ENCODE assay signal across 8 mouse cellular contexts in genomic region chr6:124414927-124415325, GRCm38 (mm10). TPM values are rescaled to one million over a fixed set of nuclear protein-coding genes. Genes with fewer than 3 reads are reported as not detected.
DNase-seq lines count a peak whose midpoint lies in the region; ATAC-seq and TF ChIP-seq lines count a peak whose summit lies in the region.

Gene Pex5, minus strand, starts transcription at chr6:124415067.

- peaks cover 2% of the 10 kb centered on the region; the same call in 1 of the 2 replicates for H3K4me1 ChIP-seq in cortical plate, adult 2 months (ENCODE audit: control insufficient read depth, insufficient read depth, low read length)

- peak; percentile 96 for DNase-seq in gastrocnemius, postnatal 10 days
- DNase-seq in induced T-regulatory cell, adult 2 months (ENCODE audit: low read depth) = peak; percentile 97
- DNase-seq in left cerebral cortex, adult 9 months (ENCODE audit: low spot score in 2 of 2) = peak; percentile 87 to 96
- DNase-seq in right cerebral cortex, postnatal 14 days = peak; percentile 95
- DNase-seq in urinary bladder, postnatal 36 days (ENCODE audit: low spot score in 2 of 2) = peak; percentile 94 to 95

- H3K27ac ChIP-seq in cortical plate, adult 2 months (ENCODE audit: insufficient read depth, low read length) = peak within 1 kb of the TSS; percentile 89

- peak within 1 kb of the TSS; percentile 73 for H3K4me3 ChIP-seq in cortical plate, adult 2 months (ENCODE audit: insufficient read depth, low read length)

- peak; percentile 89 for TF ChIP-seq POLR2A in cortical plate, adult 2 months (IDR thresholded peaks at IDR 0.05; ENCODE audit: extremely low read depth, insufficient read depth, low read length)

- peak; percentile 92 for ATAC-seq in activated CD4-positive, CD25-positive, alpha-beta regulatory T cell, adult 4 months
- ATAC-seq in megakaryocyte progenitor cell, adult 5-6 weeks (replicated peaks; ENCODE audit: poor library complexity) = peak; percentile 79

- TF ChIP-seq CTCF in cortical plate, adult 2 months (IDR thresholded peaks at IDR 0.05; ENCODE audit: extremely low read depth, insufficient read depth, low read length) = no peak

RNA-seq across cellular contexts. Expression of gene Pex5, which starts in this region (rescaled TPM):
- polyA plus RNA-seq in activated CD4-positive, CD25-positive, alpha-beta regulatory T cell, adult 4 months (2017; shearing (Covaris generic)) = 10 to 100 TPM in 1 of 2 experiments, 1 to 10 TPM in 1; 6.9 to 11.6 TPM
- 53.7 and 60.7 TPM in 2 replicates for polyA plus RNA-seq in cortical plate, adult 2 months (2012; rRNA removed)
- total RNA-seq in gastrocnemius, postnatal 10 days (2021) = 10 to 100 TPM; 25.8 to 28.3 TPM
- total RNA-seq in megakaryocyte progenitor cell, adult 5-6 weeks (2015) = 15.5 and 20.7 TPM in 2 replicates
- total RNA-seq in megakaryocyte progenitor cell, adult 5-6 weeks (2017) = 18.9 and 20.6 TPM in 2 replicates

Comparison
In these comparisons a context has a peak if more than half of its experiments do, and no peak if none do; other contexts are left out.
1. Peak in every context shown above with its lines: DNase-seq, ATAC-seq, H3K4me3 ChIP-seq and H3K27ac ChIP-seq.